Mouse (Mus musculus) lung, adult 18-20 months (tissue): ENCODE measurements at regions not wholly inside any gene's neighbourhood (a gene's known extent, or its start where the extent isn't known, plus 50 kb on each side); places are given as distances from the start of the nearest gene placed in this dataset.

Experiments used
- DNase-seq, 2 experiments: peaks; one replicate each; pipeline ENCODE4 v3.0.0; 2022; ENCODE audit warnings: mixed read lengths in 2 of 2

- DNase-seq, result no peak
Observed at GRCm38 (mm10) chr12:11981743-11982142, 280.2 kb upstream of the Fam49a start.

DNA sequence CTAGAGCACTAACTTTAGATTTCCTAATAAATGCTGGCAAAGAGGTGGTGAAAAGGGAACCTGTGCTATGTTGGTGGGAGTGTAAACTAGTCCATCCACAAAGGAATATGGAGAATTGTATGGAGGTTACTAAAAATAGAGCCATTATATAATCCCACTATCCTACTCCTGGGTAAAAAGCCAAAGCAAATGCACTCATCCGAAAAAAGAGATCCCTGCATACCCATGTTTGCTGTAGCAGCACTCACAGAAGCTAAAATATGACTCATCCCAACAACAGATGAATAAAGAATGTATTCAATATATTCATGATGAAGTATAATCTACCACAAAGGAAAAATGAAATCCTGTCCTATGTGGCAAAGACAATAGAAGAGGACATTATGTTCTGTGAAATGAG is 268.4 kb upstream of the Fam49a start:
- no peak for DNase-seq

DNA sequence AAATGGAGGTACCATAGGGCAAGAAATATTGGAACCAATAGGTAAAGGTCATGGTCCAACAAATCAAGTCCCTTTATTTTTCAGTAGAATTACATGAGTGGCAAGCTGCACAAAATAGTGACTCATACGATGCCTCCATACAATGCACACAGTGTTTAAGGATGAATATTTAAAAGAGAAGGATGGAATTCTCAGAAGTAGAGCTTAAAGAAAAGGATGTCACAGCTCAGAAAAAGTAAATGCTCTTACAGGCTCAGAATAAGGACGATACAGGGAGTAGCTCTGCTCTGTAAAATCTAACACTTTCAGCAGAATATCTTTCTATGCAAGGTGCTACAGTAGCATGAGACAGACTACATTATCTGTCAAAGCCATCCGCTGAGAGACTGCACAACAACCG is 262.7 kb upstream of the Fam49a start:
- DNase-seq, result no peak

- no peak for DNase-seq
Observed at GRCm38 (mm10) chr12:12002414-12002813, 259.5 kb upstream of the Fam49a start.

DNA sequence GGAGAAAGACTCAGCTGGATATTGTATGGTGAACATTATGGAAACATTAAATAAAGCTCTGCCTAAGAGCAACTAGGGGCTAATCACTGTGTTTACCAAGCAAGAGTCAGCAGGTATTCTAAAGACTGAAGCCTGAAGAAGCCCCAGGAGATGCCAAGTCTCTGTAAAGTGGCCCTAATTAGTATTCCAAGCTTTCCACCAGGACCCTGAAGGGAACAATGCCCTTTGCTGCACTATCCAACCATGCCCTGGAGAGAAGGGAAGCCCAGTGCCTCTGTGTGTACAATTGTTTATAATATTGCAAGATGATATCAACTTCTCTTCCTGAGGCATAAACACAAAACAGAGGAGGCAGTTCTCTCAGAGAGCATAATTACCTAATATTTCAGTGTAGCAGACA is 251.3 kb upstream of the Fam49a start:
- no peak for DNase-seq

GRCm38 (mm10) chr12:12023819-12024470 is 238.0 kb upstream of the Fam49a start:
- DNase-seq, result no peak

- peak; percentile 36 to 51 for DNase-seq
Observed at GRCm38 (mm10) chr12:12030039-12030550, 231.8 kb upstream of the Fam49a start.

DNA sequence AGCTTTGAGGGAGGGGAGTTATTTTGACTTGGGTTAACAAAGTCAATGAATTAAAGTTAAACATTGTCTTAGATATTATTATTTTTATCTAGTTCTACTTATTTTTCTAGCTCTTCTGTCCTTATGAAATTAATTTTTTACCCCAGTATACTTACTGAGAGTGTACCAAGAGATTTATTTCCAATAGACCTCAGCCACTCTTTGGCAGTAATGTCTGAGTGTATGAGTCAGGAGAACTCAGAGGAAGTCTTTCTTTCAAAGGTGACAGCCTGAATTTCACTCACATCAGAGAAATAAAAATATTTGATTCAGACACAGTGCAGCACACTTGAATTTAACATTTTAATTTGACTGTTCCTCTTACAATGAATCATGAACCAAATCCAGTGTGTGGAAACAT is 227.4 kb upstream of the Fam49a start:
- no peak for DNase-seq

GRCm38 (mm10) chr12:12039217-12039616 is 222.7 kb upstream of the Fam49a start:
- no peak for DNase-seq

- DNase-seq, result no peak
Observed at GRCm38 (mm10) chr12:12062215-12062614, 199.7 kb upstream of the Fam49a start.

DNA sequence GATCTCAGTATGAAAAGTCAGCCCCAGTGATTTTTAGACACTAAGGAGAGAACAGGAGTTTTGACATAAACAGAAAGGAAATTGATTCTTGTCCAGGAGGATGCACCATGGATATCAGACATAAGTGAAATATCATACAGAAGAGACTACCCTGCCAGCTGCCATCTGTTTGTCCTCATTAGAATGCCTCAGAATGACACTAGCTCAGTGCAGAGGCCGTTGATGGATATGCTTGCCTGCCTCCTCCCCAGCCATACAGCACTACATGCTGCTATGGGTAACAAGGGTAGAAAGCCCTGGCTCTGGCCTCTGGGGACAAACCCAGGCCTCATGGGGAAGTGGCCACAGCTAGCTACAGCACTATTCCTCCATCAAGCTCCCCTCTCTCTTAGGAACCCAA is 198.0 kb upstream of the Fam49a start:
- no peak for DNase-seq

GRCm38 (mm10) chr12:12064395-12064794 is 197.5 kb upstream of the Fam49a start:
- DNase-seq, result no peak

DNA sequence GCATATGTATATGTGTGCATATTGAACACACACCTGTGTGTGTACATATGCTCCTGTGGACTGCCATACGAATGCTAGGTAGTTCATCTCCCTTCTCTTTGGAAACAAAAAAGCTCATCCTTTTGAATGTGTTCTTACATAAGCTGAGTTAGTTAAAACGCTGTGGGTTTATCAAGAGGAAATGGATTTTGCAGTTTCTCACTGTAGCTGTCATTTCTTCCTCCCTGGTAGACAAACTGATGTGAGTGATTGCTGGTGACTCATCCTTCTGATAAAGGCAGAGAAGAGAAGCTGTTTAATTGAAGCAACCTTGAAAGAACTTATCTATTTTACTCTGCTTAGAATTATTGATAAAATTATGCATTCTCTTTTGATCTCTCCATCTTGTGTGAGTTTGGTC is 173.6 kb upstream of the Fam49a start:
- no peak for DNase-seq
